Mouse (Mus musculus): ENCODE results near the gene Hsd17b11. TPM values are rescaled to one million over a fixed set of nuclear protein-coding genes. Genes with fewer than 3 reads are reported as not detected.
"Not testable (repeated sequence)": the region's sequence is repeated elsewhere in the genome, so short reads cannot be mapped to it uniquely, and the experiment has no call there.

The Hsd17b11 gene
- total and polyA plus RNA-seq, 3 experiments, result 9.4 to 25.8 (median 15.3) TPM

DNA sequence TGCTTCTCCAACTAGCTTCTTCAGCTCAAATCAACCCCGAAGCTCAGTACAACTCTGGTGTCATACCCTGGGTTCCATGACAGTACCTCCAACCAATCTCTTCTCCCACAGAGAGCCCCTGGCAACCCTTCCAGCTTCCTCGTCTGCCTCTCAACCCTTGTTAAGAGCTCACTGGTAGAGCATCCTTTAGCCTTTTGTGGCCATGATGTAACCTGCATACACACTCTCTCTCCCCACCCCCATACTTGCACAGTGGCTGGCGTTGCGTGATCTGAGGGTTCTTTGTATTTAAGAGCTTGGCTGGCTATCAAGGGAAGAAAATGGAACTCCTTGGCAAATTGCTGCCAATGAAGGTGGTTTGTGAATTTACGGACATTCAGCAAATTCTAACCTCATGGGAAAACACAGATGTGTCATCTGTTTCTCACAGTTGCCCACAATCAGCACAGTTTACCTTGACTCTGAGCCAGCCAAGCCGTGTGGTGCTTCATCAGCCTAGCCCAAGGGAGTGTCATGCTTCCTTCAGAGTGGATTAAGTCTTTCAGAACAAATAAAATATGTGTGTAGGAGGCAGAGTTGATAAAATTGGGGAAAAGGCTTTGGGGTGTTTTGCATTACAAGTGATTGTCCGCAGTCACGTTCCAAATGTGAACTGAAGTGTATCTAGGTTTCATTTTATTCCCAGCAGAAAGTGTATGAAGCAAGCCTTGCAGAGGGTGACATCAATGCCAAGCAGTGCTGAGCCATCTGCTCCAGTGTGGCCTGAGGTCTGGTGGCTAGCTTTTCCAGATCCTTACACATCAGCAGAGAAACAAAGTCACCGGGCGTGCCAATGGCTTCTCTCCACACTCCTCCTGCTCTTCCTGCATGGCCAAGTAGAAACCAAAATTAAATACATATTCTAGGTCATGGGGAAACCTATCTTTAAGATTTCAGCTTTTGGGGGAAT, 68.3 kb downstream of the Hsd17b11 start:
- Histone ChIP-seq H3K9ac (ENCODE audit: insufficient read depth, low read depth) (no peak overlapping the region), H3K4me1 (ENCODE audit: control insufficient read depth in 1 of 2, insufficient read depth in 2 of 2) (no peaks in the 10 kb centered on the region), H3K4me2 (ENCODE audit: insufficient read depth, low read depth, poor library complexity, severe bottlenecking) (no peak overlapping the region), H3K36me3 (replicated peaks in 1 of 2; ENCODE audit: control insufficient read depth in 1 of 2, insufficient read depth in 1 of 2, low read length in 1 of 2) (no peaks in the 10 kb centered on the region), H3K27me3 (replicated peaks) (no peaks in the 10 kb centered on the region), H3K79me2 (replicated peaks; ENCODE audit: control insufficient read depth, extremely low read depth, insufficient read depth, poor library complexity, severe bottlenecking) (no peaks in the 10 kb centered on the region), H3K27ac (ENCODE audit: insufficient read depth, low read depth) (no peak overlapping the region), H3K9me3 (replicated peaks; ENCODE audit: low read length) (no peaks in the 10 kb centered on the region), H3K4me3 (replicated peaks in 1 of 3; ENCODE audit: low read depth in 2 of 3, low read length in 2 of 3, poor library complexity in 1 of 3) (no peak overlapping the region)
- no peak for DNase-seq (ENCODE audit: extremely low read depth)
- dilution Hi-C loops (cut with MboI; ENCODE audit: extremely low pct_ligation_motif_present, extremely low pct_unique_long_range_greater_than_20kb, low sequenced_read_pairs) (no loop called here), in situ Hi-C loops (cut with MboI; ENCODE audit: low pct_ligation_motif_present, low pct_unique_long_range_greater_than_20kb, low sequenced_read_pairs) (no loop called here)
- TF ChIP-seq SMC3 (IDR thresholded peaks at IDR 0.05; ENCODE audit: low read depth, low read length) (no peak), USF2 (conservative IDR thresholded peaks at IDR 0.05; ENCODE audit: low read depth, low read length) (no peak), USF1 (IDR thresholded peaks at IDR 0.05; ENCODE audit: low read depth, low read length) (no peak), MAFK (IDR thresholded peaks at IDR 0.05; ENCODE audit: insufficient replicate concordance, low read length) (no peak), KAT2A (IDR thresholded peaks at IDR 0.05; ENCODE audit: insufficient replicate concordance, low read length) (no peak), RAD21 (IDR thresholded peaks at IDR 0.05; ENCODE audit: low read depth, low read length) (no peak), PAX5 (IDR thresholded peaks at IDR 0.05; ENCODE audit: low read length) (no peak), ZNF384 (IDR thresholded peaks at IDR 0.05; ENCODE audit: low read depth, low read length) (no peak), MEF2A (IDR thresholded peaks at IDR 0.05; ENCODE audit: borderline replicate concordance, low read depth, low read length) (no peak), IRF4 (IDR thresholded peaks at IDR 0.05; ENCODE audit: low read depth, low read length) (no peak), ZKSCAN1 (IDR thresholded peaks at IDR 0.05; ENCODE audit: borderline replicate concordance, low read depth, low read length) (no peak), TBP (conservative IDR thresholded peaks at IDR 0.05; ENCODE audit: low read depth, low read length) (no peak), ZC3H11A (IDR thresholded peaks at IDR 0.05; ENCODE audit: low read depth, low read length) (no peak), RCOR1 (conservative IDR thresholded peaks at IDR 0.05; ENCODE audit: low read depth, low read length) (no peak)

GRCm38 (mm10) chr5:103950138-103950537, 71.6 kb downstream of the Hsd17b11 start:
- H3K9ac ChIP-seq (ENCODE audit: insufficient read depth, low read depth); H3K27me3 ChIP-seq (replicated peaks); DNase-seq (ENCODE audit: extremely low read depth); H3K9me3 ChIP-seq (replicated peaks; ENCODE audit: low read length); H3K79me2 ChIP-seq (replicated peaks; ENCODE audit: control insufficient read depth, extremely low read depth, insufficient read depth, poor library complexity, severe bottlenecking); H3K27ac ChIP-seq (ENCODE audit: insufficient read depth, low read depth); H3K4me3 ChIP-seq (replicated peaks in 1 of 3; ENCODE audit: low read depth in 2 of 3, low read length in 2 of 3, poor library complexity in 1 of 3); in situ Hi-C loops (cut with MboI; ENCODE audit: low pct_ligation_motif_present, low pct_unique_long_range_greater_than_20kb, low sequenced_read_pairs); dilution Hi-C loops (cut with MboI; ENCODE audit: extremely low pct_ligation_motif_present, extremely low pct_unique_long_range_greater_than_20kb, low sequenced_read_pairs); H3K4me1 ChIP-seq (ENCODE audit: control insufficient read depth in 1 of 2, insufficient read depth in 2 of 2); H3K36me3 ChIP-seq (replicated peaks in 1 of 2; ENCODE audit: control insufficient read depth in 1 of 2, insufficient read depth in 1 of 2, low read length in 1 of 2): not testable (repeated sequence)
- TF ChIP-seq MXI1 (IDR thresholded peaks at IDR 0.05; ENCODE audit: low read depth, low read length) (peak; percentile 31; the same call in 1 of the 2 replicates), SIN3A (IDR thresholded peaks at IDR 0.05; ENCODE audit: low read length) (peak; percentile 76; the same call in 1 of the 2 replicates)
- peak overlapping the region; percentile 57 for H3K4me2 ChIP-seq (ENCODE audit: insufficient read depth, low read depth, poor library complexity, severe bottlenecking)

All from CH12.LX (cell line).